Comparison of ENCODE assay signal across 19 mouse cellular contexts in genomic region chr8:110700561-110700960, GRCm38 (mm10). TPM values are rescaled to one million over a fixed set of nuclear protein-coding genes. Genes with fewer than 3 reads are reported as not detected.
DNase-seq lines count a peak whose midpoint lies in the region; ATAC-seq lines count a peak whose summit lies in the region.
"Had no signal": no experiment of that assay in that cellular context is flagged by ENCODE, and none has a peak within 500 bp of the region (broad histone marks: within the 10 kb centered on the region; RNA-seq: fewer than 3 reads in every experiment).

No protein-coding gene starts in this region.

- 89% methylated on average over 2 of the region's 2 CpGs for WGBS in kidney, embryonic 15.5 days
- WGBS in midbrain, embryonic 11.5 days = 90% methylated on average over 2 of the region's 2 CpGs
- 88% methylated on average over 2 of the region's 2 CpGs for WGBS in midbrain, embryonic 16.5 days

- H3K9ac ChIP-seq in kidney, embryonic 15.5 days = 0 out of 2 replicates have a peak overlapping the region, but pooled peaks have one; percentile 3
- no peak overlapping the region for H3K9ac ChIP-seq in midbrain, embryonic 11.5 days (ENCODE audit: low read length)
- H3K9ac ChIP-seq in midbrain, embryonic 16.5 days (ENCODE audit: low read depth, low read length) = no peak overlapping the region
- H3K9ac ChIP-seq: embryonic facial prominence, embryonic 12.5 days; forebrain, embryonic 15.5 days; hindbrain, embryonic 12.5 days had no signal

- no peak overlapping the region for H3K4me3 ChIP-seq in kidney, embryonic 15.5 days (replicated peaks)
- H3K4me3 ChIP-seq in midbrain, embryonic 11.5 days (ENCODE audit: low read depth, low read length) = no peak overlapping the region
- no peak overlapping the region for H3K4me3 ChIP-seq in midbrain, embryonic 16.5 days (ENCODE audit: low read depth, low read length)
- H3K4me3 ChIP-seq: embryonic facial prominence, embryonic 12.5 days; forebrain, embryonic 15.5 days; heart, adult 2 months; heart, embryonic 13.5 days; hindbrain, embryonic 12.5 days had no signal

- H3K4me1 ChIP-seq in kidney, embryonic 15.5 days = peaks cover 48% of the 10 kb centered on the region
- no peaks in the 10 kb centered on the region for H3K4me1 ChIP-seq in midbrain, embryonic 11.5 days (ENCODE audit: control insufficient read depth, insufficient read depth, low read length)
- peaks cover 4% of the 10 kb centered on the region for H3K4me1 ChIP-seq in midbrain, embryonic 16.5 days (ENCODE audit: control insufficient read depth, insufficient read depth, low read length)

- no peak for ATAC-seq in cerebellum, adult (ENCODE audit: insufficient number of reproducible peaks, low FRiP score, low TSS enrichment)
- no peak for ATAC-seq in kidney, embryonic 15.5 days (replicated peaks; ENCODE audit: low FRiP score)
- ATAC-seq in midbrain, embryonic 11.5 days (ENCODE audit: low FRiP score) = no peak
- ATAC-seq in midbrain, embryonic 16.5 days = no peak
- ATAC-seq: activated CD4-positive, CD25-positive, alpha-beta regulatory T cell, adult 4 months; forebrain, embryonic 15.5 days; hindbrain, embryonic 16.5 days; inflammation-experienced regulatory T-cells, adult 6 months; Patski had no signal

- no peaks in the 10 kb centered on the region for H3K9me3 ChIP-seq in kidney, embryonic 15.5 days (replicated peaks)
- no peaks in the 10 kb centered on the region for H3K9me3 ChIP-seq in midbrain, embryonic 11.5 days (ENCODE audit: control insufficient read depth, low read length)
- H3K9me3 ChIP-seq in midbrain, embryonic 16.5 days (replicated peaks; ENCODE audit: control insufficient read depth, low read length, poor library complexity, severe bottlenecking) = no peaks in the 10 kb centered on the region
- H3K9me3 ChIP-seq: embryonic facial prominence, embryonic 12.5 days; forebrain, embryonic 15.5 days; heart, embryonic 13.5 days; hindbrain, embryonic 12.5 days had no signal

- no peaks in the 10 kb centered on the region for H3K27me3 ChIP-seq in kidney, embryonic 15.5 days
- no peaks in the 10 kb centered on the region for H3K27me3 ChIP-seq in midbrain, embryonic 11.5 days (ENCODE audit: control insufficient read depth, insufficient read depth, low read length)
- H3K27me3 ChIP-seq in midbrain, embryonic 16.5 days (ENCODE audit: control insufficient read depth, insufficient read depth, low read depth, low read length) = no peaks in the 10 kb centered on the region
- H3K27me3 ChIP-seq: CH12.LX; embryonic facial prominence, embryonic 12.5 days; forebrain, embryonic 15.5 days; heart, embryonic 13.5 days; hindbrain, embryonic 12.5 days; Patski had no signal

- H3K27ac ChIP-seq in kidney, embryonic 15.5 days = no peak overlapping the region
- H3K27ac ChIP-seq in midbrain, embryonic 11.5 days (ENCODE audit: low read depth, low read length) = no peak overlapping the region
- H3K27ac ChIP-seq in midbrain, embryonic 16.5 days (ENCODE audit: low read length) = no peak overlapping the region
- H3K27ac ChIP-seq: embryonic facial prominence, embryonic 12.5 days; forebrain, embryonic 15.5 days; heart, adult 2 months; hindbrain, embryonic 12.5 days had no signal

- no peak overlapping the region for H3K4me2 ChIP-seq in kidney, embryonic 15.5 days
- no peak overlapping the region for H3K4me2 ChIP-seq in midbrain, embryonic 11.5 days
- H3K4me2 ChIP-seq in midbrain, embryonic 16.5 days (ENCODE audit: low read length) = no peak overlapping the region
- H3K4me2 ChIP-seq: embryonic facial prominence, embryonic 12.5 days; forebrain, embryonic 15.5 days; heart, embryonic 13.5 days; hindbrain, embryonic 12.5 days had no signal

- H3K36me3 ChIP-seq in kidney, embryonic 15.5 days = peaks cover 21% of the 10 kb centered on the region; the same call in 1 of the 2 replicates
- no peaks in the 10 kb centered on the region for H3K36me3 ChIP-seq in midbrain, embryonic 11.5 days (ENCODE audit: control insufficient read depth, insufficient read depth, low read length)
- H3K36me3 ChIP-seq in midbrain, embryonic 16.5 days (ENCODE audit: control insufficient read depth, insufficient read depth, low read length) = 0 out of 2 replicates have a peak, but pooled peaks cover 2% of the 10 kb centered on the region
- H3K36me3 ChIP-seq: forebrain, embryonic 15.5 days had no signal

- DNase-seq in cerebellum, adult 11-12 months = peak; percentile 21
- no peak for DNase-seq in kidney, adult 9 months
- peak; percentile 66 for DNase-seq in midbrain, embryonic 11.5 days (ENCODE audit: low spot score, missing footprints)
- DNase-seq: cerebellum, adult 2 months; gastrocnemius, postnatal 10 days; heart, postnatal 4 days had no signal

RNA-seq across cellular contexts. Expression of gene Mtss1l, which starts 20.7 kb away (rescaled TPM):
- polyA plus RNA-seq in kidney, embryonic 15.5 days (2015; fragmentation: Nextera tagmentation; extraction: Ambion mirVana) = 8.3 and 8.4 TPM in 2 replicates
- 7.4 and 9.6 TPM in 2 replicates for polyA plus RNA-seq in midbrain, embryonic 11.5 days (2014; fragmentation: Nextera tagmentation; extraction: Ambion mirVana)
- polyA plus RNA-seq in midbrain, embryonic 16.5 days (2015; fragmentation: Nextera tagmentation; extraction: Ambion mirVana) = 24.5 and 24.9 TPM in 2 replicates
